Mouse (Mus musculus) midbrain, postnatal 0 days (tissue): ENCODE measurements around the gene 1700001C02Rik. TPM values are rescaled to one million over a fixed set of nuclear protein-coding genes. Genes with fewer than 3 reads are reported as not detected.

Experiments used
- ATAC-seq: fragments of 200-750 bp; cut with Nextera tagmentation; 2 replicates; pipeline ENCODE4 v1.8.0; 2017; ENCODE audit warnings: moderate number of reproducible peaks, mild to moderate bottlenecking, moderate TSS enrichment, moderate library complexity; ENCODE audit not compliant: low FRiP score
- DNase-seq: peaks from one replicate; pipeline ENCODE4 v3.0.0-alpha.2; 2015; ENCODE audit warnings: low spot score
- H3K27ac ChIP-seq: fragments of 300-500 bp; sonication (generic); 2 replicates; pipeline ENCODE4 v1.5.1; 2014; ENCODE audit warnings: low read depth, mild to moderate bottlenecking, low read length, mixed read lengths
- H3K27me3 ChIP-seq: fragments of 300-500 bp; sonication (generic); 2 replicates; pipeline ENCODE4 v1.6.1; 2014; ENCODE audit warnings: low read length, control low read depth, mixed read lengths; ENCODE audit not compliant: insufficient read depth
- H3K36me3 ChIP-seq: fragments of 300-500 bp; sonication (generic); 2 replicates; pipeline ENCODE4 v1.6.1; 2014; ENCODE audit warnings: low read length, control low read depth, mixed read lengths; ENCODE audit not compliant: insufficient read depth
- H3K4me1 ChIP-seq: fragments of 300-500 bp; sonication (generic); 2 replicates; pipeline ENCODE4 v1.6.1; 2014; ENCODE audit warnings: mild to moderate bottlenecking, control low read depth, antibody characterized with exemption, low read length, mixed read lengths; ENCODE audit not compliant: insufficient read depth
- H3K4me2 ChIP-seq: fragments of 300-500 bp; sonication (generic); 2 replicates; pipeline ENCODE4 v1.6.1; 2014; ENCODE audit warnings: low read depth, mild to moderate bottlenecking, low read length, mixed read lengths; ENCODE audit not compliant: poor library complexity, severe bottlenecking
- H3K4me3 ChIP-seq: fragments of 300-500 bp; sonication (generic); 2 replicates; pipeline ENCODE4 v1.5.1; 2014; ENCODE audit warnings: low read depth, mild to moderate bottlenecking, low read length, moderate library complexity
- H3K9ac ChIP-seq: fragments of 300-500 bp; sonication (generic); replicated peaks from 2 replicates; pipeline ENCODE4 v1.6.1; 2014; ENCODE audit warnings: mild to moderate bottlenecking, low read length, moderate library complexity, mixed read lengths; ENCODE audit not compliant: poor library complexity, severe bottlenecking
- H3K9me3 ChIP-seq: fragments of 300-500 bp; sonication (generic); 2 replicates; pipeline ENCODE4 v1.6.1; 2016; ENCODE audit warnings: low read length, control low read depth
- CTCF ChIP-seq: IDR thresholded peaks from 2 replicates; pipeline ENCODE4 v1.5.1; 2016; ENCODE audit warnings: antibody characterized with exemption, mild to moderate bottlenecking
- WGBS: fragments of 180-500 bp; shearing (Covaris S2); extraction: QIAGEN DNeasy Blood & Tissue Kit; methylation state at CpG from one replicate; pipeline ENCODE4 v1.1.7; 2014; 5-methylcytosine and 5-hydroxymethylcytosine counted together
- polyA plus RNA-seq: library from polyadenylated mRNA; unstranded; fragments of >200 nt; fragmentation: Nextera tagmentation; extraction: Ambion mirVana; gene quantifications from 2 replicates; pipeline ENCODE4 v1.2.1, GENCODE M21; 2015
- total RNA-seq: library from RNA; depleted of rRNA; stranded (reverse); fragments of >200 nt; gene quantifications from 2 replicates; pipeline ENCODE4 v1.2.3, GENCODE M21; 2014

Gene 1700001C02Rik
- total and polyA plus RNA-seq, 2 experiments from 2014 or later: 1.6 to 2.9 TPM

DNA sequence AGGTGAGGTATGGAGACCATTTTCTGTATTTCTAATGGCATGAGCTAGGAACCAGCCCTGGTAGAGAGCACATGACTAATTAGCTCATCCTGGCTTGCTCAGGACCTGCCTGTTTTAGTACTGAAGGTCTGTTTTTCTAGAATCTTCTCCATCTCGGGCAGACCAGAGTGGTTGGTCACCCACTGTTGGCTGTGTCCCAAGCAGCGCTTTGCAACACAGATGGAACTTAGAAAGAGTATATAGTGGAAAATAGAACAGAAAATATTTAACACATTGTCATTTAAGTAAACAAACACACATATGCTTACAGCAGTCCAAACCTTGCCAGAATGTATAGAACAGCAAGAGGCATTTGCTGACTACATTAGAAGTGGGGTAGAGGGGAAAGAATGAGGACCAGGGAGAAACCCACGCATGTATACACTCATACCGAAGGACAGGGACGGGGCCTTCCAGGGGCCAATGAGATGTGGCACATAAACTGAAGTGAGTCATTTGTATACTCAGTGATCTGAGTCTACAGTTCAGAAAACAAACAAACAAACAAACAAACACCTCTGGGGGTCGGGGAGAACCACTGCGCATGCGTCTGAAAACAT is 25.4 kb upstream of the 1700001C02Rik start:
- H3K4me2 ChIP-seq: no peak overlapping the region
- 90% methylated on average over 8 of the region's 8 CpGs for WGBS
- H3K27me3 ChIP-seq: no peaks in the 10 kb centered on the region
- H3K36me3 ChIP-seq: no peaks in the 10 kb centered on the region
- no peaks in the 10 kb centered on the region for H3K9me3 ChIP-seq
- no peak overlapping the region for H3K9ac ChIP-seq
- H3K4me3 ChIP-seq: no peak overlapping the region
- no peak for ATAC-seq
- H3K4me1 ChIP-seq: 0 out of 2 replicates have a peak, but pooled peaks cover 2% of the 10 kb centered on the region
- DNase-seq: no peak
- no peak for TF ChIP-seq CTCF
- no peak overlapping the region for H3K27ac ChIP-seq

GRCm38 (mm10) chr5:30442196-30442595 is 23.7 kb upstream of the 1700001C02Rik start:
- Histone ChIP-seq H3K27ac (no peak overlapping the region), H3K4me1 (0 out of 2 replicates have a peak, but pooled peaks cover 2% of the 10 kb centered on the region), H3K27me3 (no peaks in the 10 kb centered on the region), H3K9me3 (no peaks in the 10 kb centered on the region), H3K36me3 (no peaks in the 10 kb centered on the region), H3K9ac (no peak overlapping the region), H3K4me2 (no peak overlapping the region), H3K4me3 (no peak overlapping the region)
- DNase-seq (no peak), ATAC-seq (no peak)
- WGBS: 68% methylated on average over 5 of the region's 5 CpGs
- TF ChIP-seq CTCF: peak; percentile 65

- Histone ChIP-seq H3K27ac (no peak overlapping the region), H3K36me3 (no peaks in the 10 kb centered on the region)
- no peak for ATAC-seq
Measured at GRCm38 (mm10) chr5:30444327-30444895, 21.4 kb upstream of the 1700001C02Rik start.

GRCm38 (mm10) chr5:30456056-30456455 is 9.8 kb upstream of the 1700001C02Rik start:
- Histone ChIP-seq H3K9me3 (no peaks in the 10 kb centered on the region), H3K36me3 (no peaks in the 10 kb centered on the region), H3K27ac (no peak overlapping the region), H3K4me1 (no peaks in the 10 kb centered on the region), H3K4me3 (no peak overlapping the region), H3K4me2 (no peak overlapping the region), H3K27me3 (no peaks in the 10 kb centered on the region), H3K9ac (no peak overlapping the region)
- peak; percentile 63 for TF ChIP-seq CTCF
- ATAC-seq (no peak), DNase-seq (no peak)
- 61% methylated on average over 6 of the region's 6 CpGs for WGBS

More at GRCm38 (mm10) chr5:30444327-30444895, 21.4 kb upstream of the 1700001C02Rik start:
- no peaks in the 10 kb centered on the region for H3K9me3 ChIP-seq
- H3K4me1 ChIP-seq: 0 out of 2 replicates have a peak, but pooled peaks cover 2% of the 10 kb centered on the region
- no peak overlapping the region for H3K9ac ChIP-seq
- H3K4me3 ChIP-seq: no peak overlapping the region
- 66% methylated on average over 13 of the region's 13 CpGs for WGBS
- H3K4me2 ChIP-seq: no peak overlapping the region
- H3K27me3 ChIP-seq: no peaks in the 10 kb centered on the region
- no peak for TF ChIP-seq CTCF
- no peak for DNase-seq

- ATAC-seq (no peak), DNase-seq (peak; percentile 60)
- no peaks in the 10 kb centered on the region for H3K36me3 ChIP-seq
- H3K4me3 ChIP-seq: no peak overlapping the region
- no peak overlapping the region for H3K4me2 ChIP-seq
- WGBS: 33% methylated on average over 4 of the region's 4 CpGs
- no peaks in the 10 kb centered on the region for H3K9me3 ChIP-seq
- H3K4me1 ChIP-seq: peaks cover 9% of the 10 kb centered on the region; the same call in 1 of the 2 replicates
- H3K27ac ChIP-seq: no peak overlapping the region
- 0 out of 2 replicates have a peak, but pooled peaks cover 5% of the 10 kb centered on the region for H3K27me3 ChIP-seq
- no peak overlapping the region for H3K9ac ChIP-seq
- peak; percentile 71 for TF ChIP-seq CTCF
Measured at GRCm38 (mm10) chr5:30460155-30460554, 5.7 kb upstream of the 1700001C02Rik start.

- 0 out of 2 replicates have a peak, but pooled peaks cover 5% of the 10 kb centered on the region for H3K27me3 ChIP-seq
- H3K9me3 ChIP-seq: no peaks in the 10 kb centered on the region
- WGBS: 15% methylated on average over 11 of the region's 12 CpGs
- peaks cover 15% of the 10 kb centered on the region for H3K4me1 ChIP-seq
- no peaks in the 10 kb centered on the region for H3K36me3 ChIP-seq
- ATAC-seq (peak; percentile 80), DNase-seq (peak; percentile 75)
- 0 out of 2 replicates have a peak within 1 kb of the TSS, but pooled peaks have one; percentile 0 for H3K4me3 ChIP-seq
- no peak within 1 kb of the TSS for H3K27ac ChIP-seq
- peak within 1 kb of the TSS; percentile 5; the same call in 1 of the 2 replicates for H3K9ac ChIP-seq
- no peak for TF ChIP-seq CTCF
- H3K4me2 ChIP-seq: peak within 1 kb of the TSS; percentile 36
Measured at GRCm38 (mm10) chr5:30461821-30462220, 4.0 kb upstream of the 1700001C02Rik start, which contains the start of gene Otof. Gene Otof, minus strand, starts transcription at chr5:30461932.
